Mouse (Mus musculus) erythroblast, embryonic 14.5 days (primary cell): ENCODE data around the gene Vdr. TPM values are rescaled to one million over a fixed set of nuclear protein-coding genes. Genes with fewer than 3 reads are reported as not detected.

ENCODE experiments used
- H3K27me3 ChIP-seq: 2 replicates; pipeline ENCODE4 v1.6.1; 2012; ENCODE audit warnings: inconsistent platforms; ENCODE audit not compliant: control insufficient read depth
- H3K36me3 ChIP-seq: 2 replicates; pipeline ENCODE4 v1.6.1; 2012; ENCODE audit warnings: mild to moderate bottlenecking, inconsistent platforms; ENCODE audit not compliant: control insufficient read depth
- H3K4me1 ChIP-seq: 2 replicates; pipeline ENCODE4 v1.6.1; 2012; ENCODE audit warnings: inconsistent platforms; ENCODE audit not compliant: control insufficient read depth
- H3K4me3 ChIP-seq: replicated peaks from 2 replicates; pipeline ENCODE3; 2012; ENCODE audit warnings: moderate library complexity, mild to moderate bottlenecking, inconsistent platforms
- H3K9me3 ChIP-seq: 2 replicates; pipeline ENCODE4 v1.6.1; 2012; ENCODE audit warnings: low read length, inconsistent platforms, mixed read lengths; ENCODE audit not compliant: control insufficient read depth
- GATA1 ChIP-seq: IDR thresholded peaks from 2 replicates; pipeline ENCODE4 v1.6.1; 2012; ENCODE audit warnings: low read length, inconsistent platforms, mixed read lengths
- TAL1 ChIP-seq: IDR thresholded peaks from 3 replicates; pipeline ENCODE4 v1.6.1; 2012; ENCODE audit warnings: low read length, inconsistent platforms, mixed read lengths
- polyA plus RNA-seq: library from polyadenylated mRNA; stranded (reverse); fragments of >175 nt; gene quantifications from 2 replicates; pipeline ENCODE4 v1.2.3, GENCODE M21; 2012

Gene Vdr
- polyA plus RNA-seq, 1 experiment = not detected

DNA sequence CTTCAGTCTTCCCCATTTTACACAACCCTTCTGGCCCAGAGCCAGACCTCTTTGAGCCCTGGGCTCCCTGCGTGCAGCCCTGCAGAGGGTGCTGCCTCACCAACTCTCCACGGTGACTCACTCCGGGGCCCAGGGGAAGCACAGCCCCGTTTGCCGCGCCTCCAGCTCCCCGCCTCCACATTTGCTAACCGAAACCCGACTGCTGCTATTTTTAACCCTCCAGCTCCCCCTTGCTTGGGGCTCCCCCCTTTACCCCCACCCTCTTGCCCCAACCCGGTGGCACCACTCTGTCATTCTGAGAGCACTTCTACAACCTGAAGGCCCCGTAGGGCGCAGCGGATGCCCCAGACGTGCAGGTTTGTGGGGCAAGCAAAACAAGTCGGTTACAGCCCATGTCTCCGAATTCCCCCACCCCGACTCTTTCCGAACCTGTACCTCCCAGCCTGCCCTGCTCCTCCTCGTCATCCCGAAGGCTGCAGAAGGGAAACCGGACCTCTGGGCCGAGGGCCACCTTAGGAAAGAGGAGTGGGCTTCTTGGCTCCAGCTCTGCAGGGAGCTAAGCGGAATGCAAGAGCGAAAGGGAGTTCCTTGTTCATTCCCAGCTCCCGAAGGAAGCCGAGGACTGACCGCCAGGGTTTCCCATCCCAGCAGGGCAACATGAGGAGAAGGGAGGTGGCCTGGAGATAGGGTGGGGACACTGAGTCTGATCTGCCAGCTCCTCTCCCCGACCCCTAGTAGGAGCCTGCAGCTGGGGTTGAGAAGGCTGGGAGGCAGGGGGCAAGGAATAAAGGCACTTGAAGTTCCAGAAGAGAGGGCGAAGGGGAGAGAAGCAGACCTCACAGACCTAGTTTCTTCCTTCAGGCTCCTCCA is 85.1 kb downstream of the Vdr start:
- Histone ChIP-seq H3K27me3 (peaks cover 10% of the 10 kb centered on the region), H3K4me1 (peaks cover 66% of the 10 kb centered on the region), H3K9me3 (no peaks in the 10 kb centered on the region), H3K4me3 (peak overlapping the region; percentile 64), H3K36me3 (no peaks in the 10 kb centered on the region)
- no peak for TF ChIP-seq TAL1
- no peak for TF ChIP-seq GATA1

DNA sequence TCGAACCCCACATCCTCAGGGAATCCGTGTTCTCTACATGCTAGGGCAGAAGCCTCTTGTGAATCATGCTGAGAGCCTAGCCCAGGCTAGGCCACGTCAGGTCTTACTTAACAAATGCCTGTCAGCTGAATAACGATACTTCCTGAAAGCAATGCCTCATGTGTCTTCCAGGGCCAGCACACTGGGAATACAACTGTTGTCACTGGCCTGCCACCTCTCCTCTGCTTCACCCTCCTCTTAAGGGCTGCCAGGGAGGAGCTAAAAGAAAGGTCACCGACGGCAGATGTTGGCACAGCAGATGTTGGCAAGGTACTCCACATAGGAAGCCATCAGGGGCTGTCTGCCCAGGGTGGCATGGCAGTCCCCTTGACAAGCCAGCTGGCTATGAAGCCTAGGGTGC is 86.4 kb downstream of the Vdr start:
- TF ChIP-seq TAL1 (no peak), GATA1 (no peak)
- Histone ChIP-seq H3K9me3 (no peaks in the 10 kb centered on the region), H3K27me3 (no peaks in the 10 kb centered on the region), H3K36me3 (no peaks in the 10 kb centered on the region), H3K4me3 (no peak overlapping the region), H3K4me1 (peaks cover 54% of the 10 kb centered on the region)

DNA sequence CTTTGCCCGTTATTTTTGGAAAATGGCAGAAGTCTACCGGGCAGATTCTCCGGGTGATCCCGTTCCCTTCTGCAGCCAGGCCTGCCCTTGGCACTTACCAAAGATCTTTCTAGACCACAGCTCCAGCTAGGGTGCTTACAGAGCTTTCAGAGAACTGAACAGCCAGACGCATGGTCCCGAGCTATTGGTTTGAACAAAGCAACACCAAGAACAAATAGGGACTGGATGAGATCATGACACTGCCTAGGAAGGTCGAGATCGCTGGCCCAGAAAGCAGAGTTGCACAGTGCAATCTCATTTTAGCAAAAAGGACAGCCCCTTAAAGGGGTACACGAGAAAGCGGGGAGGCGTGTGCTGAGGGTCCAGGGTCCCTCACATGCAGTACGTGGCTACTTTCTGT is 87.0 kb downstream of the Vdr start:
- Histone ChIP-seq H3K9me3 (no peaks in the 10 kb centered on the region), H3K4me1 (peaks cover 49% of the 10 kb centered on the region), H3K4me3 (no peak overlapping the region), H3K36me3 (no peaks in the 10 kb centered on the region), H3K27me3 (no peaks in the 10 kb centered on the region)
- TF ChIP-seq GATA1 (no peak), TAL1 (no peak)

DNA sequence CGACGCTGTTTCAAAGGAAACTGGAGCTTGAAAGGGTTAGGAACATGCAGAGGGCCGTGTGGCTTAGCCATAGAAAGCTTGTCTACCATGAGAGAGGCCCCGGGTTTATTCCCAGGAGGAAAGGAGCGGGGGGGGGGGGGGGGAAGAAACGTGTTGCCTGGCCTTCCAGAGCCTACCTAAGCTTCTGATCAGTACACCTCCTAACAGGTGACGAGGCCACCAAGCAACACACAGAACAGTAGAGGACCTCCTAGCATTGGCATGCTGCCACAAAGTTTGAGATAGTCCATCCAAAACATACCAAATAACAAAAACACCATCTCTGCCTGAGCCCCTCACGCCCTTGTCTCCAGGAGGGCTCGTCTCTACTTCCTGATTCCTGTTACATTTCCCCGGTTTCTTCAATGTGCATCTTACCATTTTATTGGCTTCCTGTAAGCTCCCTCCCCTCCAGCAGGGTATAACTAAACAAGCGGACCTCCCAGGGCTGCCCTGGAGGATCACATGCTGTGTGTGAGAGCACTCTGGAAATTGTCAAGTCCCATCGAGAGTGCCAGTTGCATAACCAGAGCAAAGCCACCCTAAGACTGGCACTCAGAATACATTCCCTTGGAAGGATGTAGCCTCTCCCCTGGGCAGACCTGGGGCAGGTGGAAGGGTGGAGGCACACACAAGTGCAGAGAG is 87.7 kb downstream of the Vdr start:
- TF ChIP-seq GATA1 = no peak
- no peak for TF ChIP-seq TAL1
- Histone ChIP-seq H3K27me3 (no peaks in the 10 kb centered on the region), H3K4me3 (no peak overlapping the region), H3K9me3 (no peaks in the 10 kb centered on the region), H3K4me1 (peaks cover 44% of the 10 kb centered on the region), H3K36me3 (no peaks in the 10 kb centered on the region)

DNA sequence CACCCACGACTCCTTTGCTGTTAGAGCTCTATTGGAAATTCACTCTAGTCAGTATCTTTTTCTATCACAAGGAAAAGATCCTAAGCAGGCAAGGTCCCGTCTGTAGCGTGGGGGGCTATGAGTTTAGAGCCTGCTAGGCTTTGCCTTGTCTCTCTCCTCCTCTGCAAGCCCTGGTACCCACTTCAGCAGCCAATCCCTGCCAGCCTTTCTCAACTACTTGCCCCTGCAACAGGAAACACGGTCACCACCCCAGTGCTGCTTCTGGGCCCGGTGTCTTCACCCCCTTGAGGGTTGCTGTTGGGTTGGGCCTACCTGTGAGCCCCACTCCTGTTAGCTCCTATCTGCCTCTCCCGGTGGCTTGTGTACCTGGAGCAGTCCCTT is 88.5 kb downstream of the Vdr start:
- H3K36me3 ChIP-seq = no peaks in the 10 kb centered on the region
- no peak overlapping the region for H3K4me3 ChIP-seq
- TF ChIP-seq GATA1 = no peak
- TF ChIP-seq TAL1 = no peak
- H3K9me3 ChIP-seq = no peaks in the 10 kb centered on the region
- peaks cover 38% of the 10 kb centered on the region for H3K4me1 ChIP-seq
- H3K27me3 ChIP-seq = no peaks in the 10 kb centered on the region

DNA sequence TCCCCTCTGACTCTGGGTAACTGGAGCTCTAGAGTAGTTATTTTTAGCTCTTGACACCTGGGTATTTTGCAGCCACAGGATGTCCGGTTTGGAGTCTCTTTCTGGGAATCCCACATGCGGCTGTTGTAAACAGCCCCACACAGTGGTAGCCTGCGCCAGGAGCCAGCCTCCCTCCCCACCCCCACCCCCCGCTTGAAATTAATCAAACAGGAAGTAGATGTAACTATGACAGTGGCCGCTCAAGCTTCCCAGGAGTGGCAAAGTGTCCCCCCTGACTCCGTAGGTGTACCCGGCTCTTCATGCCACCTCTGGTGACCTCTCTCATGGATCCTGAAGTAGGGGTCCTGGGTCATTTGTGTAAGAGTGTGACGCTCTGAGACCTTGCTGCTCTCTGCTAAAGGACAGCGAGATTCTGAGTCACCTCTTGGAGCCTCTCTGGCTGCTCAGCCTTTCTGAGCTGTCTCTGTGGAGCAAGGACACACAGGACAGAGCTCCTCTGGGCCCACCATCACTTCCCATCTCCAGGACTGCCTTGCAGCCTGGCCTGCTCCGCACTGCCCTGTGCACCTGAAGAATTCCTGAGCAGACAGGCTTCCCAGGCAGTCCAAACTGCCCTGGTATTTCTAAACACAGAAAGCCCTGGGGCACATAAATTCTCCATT is 89.0 kb downstream of the Vdr start:
- TF ChIP-seq TAL1 = no peak
- no peak for TF ChIP-seq GATA1
- H3K9me3 ChIP-seq = no peaks in the 10 kb centered on the region
- no peak overlapping the region for H3K4me3 ChIP-seq
- no peaks in the 10 kb centered on the region for H3K36me3 ChIP-seq
- H3K4me1 ChIP-seq = peaks cover 33% of the 10 kb centered on the region
- H3K27me3 ChIP-seq = no peaks in the 10 kb centered on the region

DNA sequence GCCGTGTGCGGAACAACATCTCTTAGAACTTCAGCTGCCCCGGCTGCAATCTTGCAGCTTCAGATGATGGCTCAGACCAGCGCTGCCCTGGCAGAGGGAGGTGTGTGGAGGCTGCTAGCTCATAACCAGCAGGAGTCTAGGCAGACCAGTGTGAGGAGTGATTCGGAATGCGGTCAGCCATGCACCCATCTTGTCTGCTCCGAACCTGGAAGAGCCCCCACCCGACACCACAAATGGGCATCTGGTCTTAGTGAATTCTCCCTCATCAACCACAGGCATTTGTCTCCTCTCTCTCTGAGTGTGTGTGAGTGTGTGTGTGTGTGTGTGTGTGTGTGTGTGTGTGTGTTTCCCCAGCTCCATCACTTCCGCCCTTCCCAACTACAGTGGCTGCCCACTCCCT is 90.5 kb downstream of the Vdr start:
- no peaks in the 10 kb centered on the region for H3K36me3 ChIP-seq
- H3K9me3 ChIP-seq = no peaks in the 10 kb centered on the region
- no peak for TF ChIP-seq GATA1
- no peak for TF ChIP-seq TAL1
- H3K4me3 ChIP-seq = no peak overlapping the region
- no peaks in the 10 kb centered on the region for H3K27me3 ChIP-seq
- peaks cover 27% of the 10 kb centered on the region for H3K4me1 ChIP-seq

DNA sequence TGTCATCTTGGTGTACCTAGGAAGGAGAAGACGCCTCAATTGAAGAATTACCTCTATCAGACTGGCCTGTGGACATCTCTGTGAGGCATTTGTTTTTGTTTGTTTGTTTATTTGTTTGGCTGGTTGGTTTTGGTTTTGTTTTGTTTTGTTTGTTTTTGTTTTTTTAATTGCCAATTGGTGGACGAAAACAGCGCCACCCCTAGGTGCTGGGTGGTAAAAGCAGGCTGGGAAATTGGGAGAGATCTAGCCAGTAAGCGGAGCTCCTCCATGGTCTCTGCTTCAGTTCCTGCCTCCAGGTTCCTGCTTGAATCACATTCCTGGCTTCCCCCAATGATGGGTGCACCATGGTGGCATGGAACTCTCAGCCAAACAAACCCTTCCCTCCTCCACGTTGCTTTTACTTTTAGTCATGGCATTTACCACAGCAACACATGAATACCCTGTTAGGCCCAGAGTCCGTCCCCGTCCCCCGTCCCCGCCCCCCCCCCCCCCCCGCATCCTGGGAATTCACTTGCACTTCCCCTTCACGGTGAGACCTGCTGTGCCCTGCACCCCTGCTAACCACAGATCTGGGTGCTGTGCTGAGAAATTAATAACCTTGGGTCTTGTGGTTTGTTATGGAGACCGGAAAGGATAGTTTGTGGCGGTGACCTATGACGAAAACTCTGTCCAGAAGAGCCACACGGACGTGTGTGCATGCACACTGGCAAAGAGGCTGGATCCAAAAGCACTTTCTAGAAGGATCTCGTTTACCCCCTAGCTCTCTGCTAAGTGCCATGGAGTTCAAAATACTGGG is 94.0 kb downstream of the Vdr start:
- H3K4me3 ChIP-seq = no peak overlapping the region
- no peaks in the 10 kb centered on the region for H3K9me3 ChIP-seq
- TF ChIP-seq TAL1 (no peak), GATA1 (no peak)
- peaks cover under 1% of the 10 kb centered on the region; the same call in 1 of the 2 replicates for H3K36me3 ChIP-seq
- peaks cover 14% of the 10 kb centered on the region for H3K4me1 ChIP-seq
- H3K27me3 ChIP-seq = no peaks in the 10 kb centered on the region

DNA sequence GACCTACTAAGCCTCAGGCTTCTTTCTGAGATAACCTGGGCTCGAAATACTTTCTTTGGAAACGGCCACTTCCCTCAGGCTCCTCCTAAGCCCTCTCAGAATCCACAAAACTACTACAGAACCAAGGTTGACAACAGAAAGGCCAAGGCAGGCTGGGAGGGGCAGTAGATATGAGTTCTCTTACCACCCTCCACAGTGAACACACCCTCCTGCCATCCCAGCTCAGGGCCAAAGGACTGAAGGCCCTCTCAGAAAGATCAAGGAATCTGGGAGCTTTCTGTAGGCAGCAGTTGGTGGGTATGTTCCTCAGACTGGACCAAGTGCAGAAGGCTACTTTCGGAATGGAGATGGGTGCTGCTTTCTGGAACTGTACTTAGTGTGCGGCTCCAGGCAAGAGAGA is 95.2 kb downstream of the Vdr start:
- Histone ChIP-seq H3K36me3 (peaks cover 8% of the 10 kb centered on the region), H3K4me3 (no peak overlapping the region), H3K27me3 (no peaks in the 10 kb centered on the region), H3K4me1 (peaks cover 14% of the 10 kb centered on the region), H3K9me3 (no peaks in the 10 kb centered on the region)
- no peak for TF ChIP-seq TAL1
- no peak for TF ChIP-seq GATA1
